Mouse (Mus musculus) gastrocnemius, postnatal 14 days (tissue): ENCODE measurements at regions not wholly inside any gene's neighbourhood (a gene's known extent, or its start where the extent isn't known, plus 50 kb on each side); places are given as distances from the start of the nearest gene placed in this dataset.
A peak's percentile ranks its signal among the peaks of the same experiment; 100 is the strongest.

Experiments used
- DNase-seq: peaks from one replicate; pipeline ENCODE4 v3.0.0; 2021; ENCODE audit warnings: mixed read lengths
- intact Hi-C: fragments of 180-260 bp; cut with DNase I; formaldehyde crosslinking; loops from one replicate; pipeline ENCODE4 v1.15.1; 2025; ENCODE audit warnings: low total_unique reads

DNA sequence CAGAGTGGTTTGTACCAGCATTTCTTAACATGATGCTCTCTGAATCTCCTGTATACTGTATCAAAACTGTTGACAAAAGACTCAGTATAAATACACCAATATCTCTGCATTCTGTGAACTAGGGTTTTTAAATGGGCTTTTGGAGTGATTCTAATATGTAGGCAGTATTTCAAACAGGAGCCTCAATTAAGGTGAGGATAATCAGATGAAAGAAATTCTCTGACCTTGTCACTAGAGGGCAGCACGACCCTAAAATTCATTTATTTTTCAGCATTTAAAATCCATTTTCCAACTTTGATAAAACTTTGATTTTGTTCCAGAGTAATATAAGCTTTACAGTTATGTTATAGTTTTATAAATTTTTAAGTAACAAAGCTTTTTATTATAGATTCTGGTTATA, 114.5 kb downstream of the Rfx6 start:
- DNase-seq = no peak
- intact Hi-C loops = loop anchor here (5.0 kb wide), 1 partner anchor 280 kb away; no protein-coding TSS in a partner anchor

DNA sequence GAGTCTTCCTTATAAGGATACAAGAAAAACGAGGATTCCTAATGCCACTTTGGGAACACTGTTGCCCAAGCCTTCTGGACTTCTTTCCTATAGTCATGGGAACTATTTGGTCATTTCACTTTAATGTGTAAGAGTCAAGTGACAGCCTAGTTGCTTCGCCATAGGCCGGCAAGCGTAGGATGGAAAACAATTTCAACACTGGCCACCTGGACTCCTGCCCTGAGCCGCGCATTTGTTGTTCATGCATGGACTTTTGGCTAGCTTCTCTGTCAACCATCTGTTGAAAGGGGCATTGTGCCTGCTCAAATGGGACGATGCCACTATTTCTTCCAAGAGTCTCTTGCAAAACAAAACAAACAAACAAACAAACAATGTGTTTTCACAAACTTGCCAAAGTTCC, 116.3 kb downstream of the Rfx6 start:
- DNase-seq = peak; percentile 36
- intact Hi-C loops = loop anchor here (5.0 kb wide), 1 partner anchor 278 kb away; no protein-coding TSS in a partner anchor

DNA sequence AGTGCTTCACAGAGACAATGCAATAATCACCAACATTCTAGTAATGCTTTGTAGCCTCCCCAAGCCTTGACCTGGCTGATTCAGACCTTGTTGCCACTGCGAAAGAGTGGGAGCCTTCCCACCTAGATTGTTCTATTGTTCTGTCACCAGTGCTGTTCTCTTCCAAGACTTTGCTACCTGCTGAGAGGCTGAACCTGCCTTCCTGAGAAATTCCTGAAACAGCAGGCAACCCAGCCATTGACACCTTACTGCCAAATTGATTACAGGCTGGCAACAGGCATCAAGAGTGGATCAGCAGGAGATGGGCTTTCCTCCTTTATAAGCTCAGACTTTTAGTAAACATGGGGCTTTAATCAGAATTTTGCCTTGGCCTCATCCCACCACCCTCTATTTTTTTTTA, 139.1 kb downstream of the Rfx6 start:
- no peak for DNase-seq
- intact Hi-C loops = no loop called here

DNA sequence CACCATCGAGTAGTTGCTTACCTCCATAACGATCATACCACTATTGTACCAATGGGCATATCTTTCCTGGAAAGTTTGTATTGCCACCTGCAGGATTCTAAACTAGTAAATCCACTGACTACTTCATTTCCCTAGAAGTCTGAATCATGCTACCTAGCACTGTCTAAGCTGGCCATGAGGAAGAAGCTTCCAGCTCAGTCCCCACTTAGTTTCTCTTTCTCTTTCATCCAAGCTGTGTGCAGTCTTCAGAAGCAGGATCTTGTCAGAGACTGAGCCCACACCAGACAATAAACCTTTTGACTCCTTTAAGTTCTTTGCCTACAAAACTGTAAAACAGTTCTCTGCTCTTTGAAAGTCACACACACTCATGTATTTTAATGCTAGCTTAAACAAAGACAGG, 146.3 kb downstream of the Rfx6 start:
- intact Hi-C loops = no loop called here

DNA sequence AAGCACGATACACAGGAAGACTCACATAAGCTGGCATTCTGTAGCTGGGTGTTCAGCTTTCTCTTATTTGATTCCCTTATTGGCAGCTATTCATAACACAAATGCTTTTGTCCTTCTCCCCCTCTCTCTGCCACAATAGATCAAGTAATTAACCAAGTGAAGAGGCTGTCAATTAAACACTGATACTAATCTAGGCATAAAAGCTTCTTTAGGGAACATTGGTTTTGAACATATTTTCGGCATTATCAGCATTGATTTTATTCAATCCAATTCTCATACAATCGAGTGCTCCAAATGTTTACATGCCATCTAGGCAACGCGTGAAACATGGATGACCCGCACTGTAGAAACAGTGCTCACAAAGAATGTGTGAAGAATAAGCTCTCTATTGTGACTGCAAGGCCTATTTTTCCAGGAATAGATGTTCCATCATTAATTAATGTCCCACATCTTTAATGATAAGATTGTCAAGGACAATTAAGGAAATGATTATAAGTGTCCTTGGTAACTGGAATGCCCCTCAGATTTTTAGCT, 148.9 kb downstream of the Rfx6 start:
- no peak for DNase-seq
- intact Hi-C loops = no loop called here

More for the DNA sequence above, 146.3 kb downstream of the Rfx6 start:
- DNase-seq = no peak

DNA sequence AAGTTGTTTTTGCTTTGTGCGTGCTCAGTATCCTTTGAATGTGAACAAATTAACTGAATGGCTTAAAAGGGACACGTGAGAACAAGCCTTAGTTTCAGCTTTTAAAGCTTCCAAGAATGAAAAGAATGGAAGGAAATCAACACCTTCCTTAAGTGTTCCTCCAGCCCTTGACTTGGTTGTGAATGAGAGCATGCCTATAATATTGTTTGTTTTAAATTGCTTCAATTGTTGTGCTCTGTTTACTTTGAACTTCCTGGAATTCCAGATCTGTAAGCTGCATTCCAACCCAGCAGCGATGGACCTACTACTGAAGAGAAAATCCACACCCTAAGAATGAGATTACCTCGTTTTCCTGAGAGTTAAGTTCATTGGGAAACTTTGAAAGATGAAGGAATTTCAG, 154.9 kb downstream of the Rfx6 start:
- intact Hi-C loops = no loop called here
- DNase-seq = no peak

DNA sequence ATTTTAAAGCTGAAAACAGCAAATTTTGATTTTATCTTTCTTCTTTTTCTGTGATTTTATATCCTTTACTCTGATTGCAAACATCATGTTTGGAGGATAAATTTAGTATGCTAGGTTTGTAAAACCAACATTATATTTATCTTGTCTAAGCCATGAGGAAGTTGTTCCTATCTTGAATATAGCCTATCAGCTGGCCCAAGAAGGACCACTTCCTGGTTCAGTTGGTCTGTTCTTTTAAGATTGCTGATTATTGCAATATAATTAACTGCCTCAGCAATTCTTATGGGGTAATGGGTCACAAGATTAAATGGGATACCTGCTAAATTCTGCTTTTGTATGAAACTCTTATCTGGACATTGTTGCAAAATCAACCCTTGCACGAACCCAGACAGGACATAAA, 165.5 kb downstream of the Rfx6 start:
- DNase-seq = no peak
- intact Hi-C loops = no loop called here

DNA sequence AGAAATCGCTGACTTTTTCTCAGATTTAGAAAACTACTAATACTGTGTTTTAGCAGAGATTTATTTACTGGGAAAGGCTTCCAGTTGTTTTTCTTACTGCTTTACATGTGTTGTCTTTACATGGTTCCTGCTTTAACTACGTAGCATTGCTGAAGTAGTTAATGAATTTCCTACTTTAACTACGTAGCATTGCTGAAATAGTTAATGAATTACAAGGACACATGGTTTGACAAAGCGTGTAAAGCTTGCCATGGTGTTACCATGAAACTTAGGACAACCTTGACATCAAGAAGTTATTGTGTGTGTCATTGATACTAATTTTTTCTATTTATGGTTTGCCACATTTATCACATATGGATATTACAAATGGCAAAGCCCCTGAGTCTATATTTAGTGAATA, 168.7 kb downstream of the Rfx6 start:
- DNase-seq = no peak
- intact Hi-C loops = no loop called here

DNA sequence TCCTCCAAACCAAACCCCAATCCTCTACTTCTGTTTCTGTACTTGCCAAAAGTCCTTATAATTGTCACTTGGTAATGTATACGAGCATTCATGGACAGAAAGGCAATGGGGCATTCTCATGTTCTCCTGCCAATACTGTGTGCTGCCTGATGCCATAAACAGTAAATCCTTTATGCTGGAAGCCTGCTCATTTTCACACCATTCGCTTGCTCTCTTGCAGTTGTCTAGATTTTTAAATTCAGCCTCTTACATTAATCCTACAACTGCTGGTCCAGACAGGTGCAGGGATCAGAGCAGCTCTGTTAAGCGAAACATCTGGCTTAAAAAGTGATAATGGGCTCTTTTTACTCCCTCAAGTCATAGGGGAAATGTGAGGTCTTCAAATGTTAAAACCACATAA, 152.9 kb upstream of the Vgll2 start:
- intact Hi-C loops = no loop called here
- DNase-seq = no peak

DNA sequence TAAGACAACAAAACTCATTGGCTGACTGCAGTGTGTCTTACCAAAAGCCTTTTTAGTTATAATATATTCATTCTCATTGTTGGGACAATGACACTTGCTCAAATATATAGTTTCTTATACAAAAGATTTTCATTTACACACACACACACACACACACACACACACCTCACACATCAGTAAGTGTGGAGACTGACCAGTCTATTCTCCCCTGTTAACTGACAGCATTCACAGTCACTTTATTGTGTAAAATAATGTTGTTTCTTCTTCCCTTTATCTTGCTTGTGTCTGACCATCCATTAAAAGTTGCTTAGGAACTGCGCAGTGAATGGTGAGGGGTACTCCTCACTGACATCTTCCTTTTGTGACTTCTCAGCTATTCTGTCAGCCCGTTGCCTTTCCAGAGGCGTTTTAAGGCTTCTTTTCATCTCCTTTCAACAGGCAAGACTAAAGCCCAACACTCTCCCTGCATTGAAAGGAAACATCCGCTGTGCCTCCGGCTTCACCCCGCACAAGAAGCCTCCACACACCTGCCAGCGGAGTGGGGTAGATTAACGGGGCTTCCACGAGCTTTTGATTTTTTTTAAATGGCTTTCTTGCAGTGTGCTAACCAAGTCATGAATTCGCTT, 111.1 kb upstream of the Vgll2 start:
- intact Hi-C loops = no loop called here
- DNase-seq = no peak

DNA sequence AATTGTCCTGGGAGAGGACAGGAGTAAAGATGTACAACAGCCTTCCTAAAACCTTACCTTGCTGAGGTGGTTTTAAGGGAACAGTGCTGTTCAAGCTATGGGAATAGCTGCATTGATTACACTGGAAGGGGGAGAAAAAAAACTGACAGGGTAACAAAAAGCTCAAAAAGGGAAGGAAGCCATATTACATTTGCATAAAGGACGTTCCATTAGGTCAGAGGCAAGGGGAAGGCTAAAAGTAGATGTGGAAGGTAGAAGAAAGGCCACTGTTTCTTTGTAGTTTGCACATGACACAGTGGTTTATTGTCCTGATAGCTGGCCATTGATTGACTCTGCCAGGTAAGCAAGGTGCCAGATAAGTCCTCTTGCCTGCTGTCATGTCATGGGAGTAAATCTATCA, 110.2 kb upstream of the Vgll2 start:
- intact Hi-C loops = no loop called here
- no peak for DNase-seq

DNA sequence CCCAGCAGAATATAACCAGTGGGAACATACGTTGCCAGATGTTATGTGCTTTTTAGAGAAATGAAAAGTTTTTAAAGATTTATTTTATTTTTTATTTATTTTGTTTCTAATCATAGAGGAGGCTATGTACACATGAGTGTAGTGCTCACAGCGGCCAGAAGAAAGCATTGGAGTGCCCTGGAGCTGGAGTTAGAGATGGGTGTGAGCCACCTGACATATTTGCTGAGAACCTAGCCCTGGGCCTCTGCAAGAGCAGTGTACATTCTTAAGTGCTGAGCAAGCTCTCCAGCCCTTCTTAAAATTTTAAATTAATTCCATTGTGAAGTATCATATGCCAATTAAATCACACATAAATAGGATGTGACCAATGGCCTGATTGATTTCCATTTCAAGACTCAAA, 95.7 kb upstream of the Vgll2 start:
- intact Hi-C loops = no loop called here
- DNase-seq = no peak

DNA sequence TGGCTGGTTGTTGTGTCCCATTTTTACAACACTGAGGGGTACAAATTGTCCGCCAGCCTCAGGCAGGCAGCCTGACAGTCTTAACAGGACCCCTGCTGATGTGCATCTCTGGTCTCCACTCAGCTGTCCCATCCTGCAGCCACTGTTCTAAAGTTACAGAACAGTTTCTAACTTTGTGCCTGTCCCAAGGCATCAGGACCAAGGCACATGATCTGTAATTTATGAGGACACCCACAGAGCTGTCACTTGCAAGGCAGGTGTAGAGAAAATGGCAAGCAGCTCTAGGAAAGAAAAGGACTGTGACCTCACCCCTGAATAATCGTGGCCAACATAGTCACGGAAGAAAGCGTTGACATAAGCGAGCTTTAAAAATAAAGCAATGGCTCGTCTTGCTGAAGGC, 93.0 kb upstream of the Vgll2 start:
- DNase-seq = no peak
- intact Hi-C loops = no loop called here

DNA sequence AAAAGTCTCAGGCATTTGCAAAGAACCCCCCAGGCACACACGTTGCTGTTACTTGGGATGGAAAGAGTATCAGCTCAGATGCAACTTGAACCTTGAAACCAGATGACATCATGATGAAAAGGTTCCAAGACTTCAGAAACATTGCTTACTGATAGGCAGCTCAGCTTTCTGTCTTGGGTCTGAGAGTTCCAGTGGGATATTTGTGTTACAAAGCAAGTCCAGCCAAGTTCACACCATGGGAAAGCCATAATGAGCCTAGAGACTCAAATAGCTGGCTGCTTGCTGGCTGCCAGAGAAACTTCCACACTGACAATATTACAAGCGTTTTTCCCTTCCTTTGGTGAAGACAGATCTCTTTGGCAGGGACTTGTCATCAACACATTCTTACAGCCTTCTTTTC, 92.0 kb upstream of the Vgll2 start:
- intact Hi-C loops = no loop called here
- no peak for DNase-seq

DNA sequence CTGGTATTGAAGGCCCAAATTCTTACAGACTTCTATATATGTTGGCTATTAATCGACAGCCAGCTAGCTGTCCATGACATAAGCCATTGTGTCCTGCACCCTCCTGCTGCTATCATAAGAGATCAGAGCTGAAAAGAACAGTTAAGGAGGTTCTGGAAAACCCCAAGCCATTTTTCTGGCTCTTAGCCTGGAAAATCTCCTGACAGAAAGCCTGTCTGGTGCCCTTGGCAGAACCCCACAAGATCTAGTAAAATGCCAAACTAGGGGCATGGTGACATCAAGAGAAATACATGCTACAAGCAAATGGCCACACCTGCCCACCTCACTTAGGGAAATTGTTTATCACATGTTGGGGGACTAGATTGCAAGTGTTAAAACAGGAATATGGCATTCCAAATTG, 91.6 kb upstream of the Vgll2 start:
- intact Hi-C loops = no loop called here
- no peak for DNase-seq

DNA sequence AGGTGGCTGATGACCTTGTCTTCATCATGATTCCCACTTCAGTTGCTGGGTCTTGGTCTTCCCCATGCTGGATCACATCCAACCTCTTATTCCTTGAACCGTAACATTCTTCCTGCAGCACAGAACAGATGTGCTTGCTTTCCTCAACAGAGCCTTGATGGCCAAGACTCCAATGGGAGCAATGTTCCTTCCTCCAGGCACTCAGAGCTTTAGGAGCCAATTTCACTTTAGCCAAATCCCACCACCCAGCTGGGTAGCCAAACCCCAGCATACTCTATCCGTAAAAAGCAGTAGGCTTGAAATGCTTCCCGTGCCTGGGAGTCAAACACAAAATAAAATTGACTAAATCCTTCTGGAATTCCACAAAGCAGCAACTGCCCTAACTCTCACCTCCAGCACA, 86.8 kb upstream of the Vgll2 start:
- intact Hi-C loops = no loop called here
- DNase-seq = no peak

DNA sequence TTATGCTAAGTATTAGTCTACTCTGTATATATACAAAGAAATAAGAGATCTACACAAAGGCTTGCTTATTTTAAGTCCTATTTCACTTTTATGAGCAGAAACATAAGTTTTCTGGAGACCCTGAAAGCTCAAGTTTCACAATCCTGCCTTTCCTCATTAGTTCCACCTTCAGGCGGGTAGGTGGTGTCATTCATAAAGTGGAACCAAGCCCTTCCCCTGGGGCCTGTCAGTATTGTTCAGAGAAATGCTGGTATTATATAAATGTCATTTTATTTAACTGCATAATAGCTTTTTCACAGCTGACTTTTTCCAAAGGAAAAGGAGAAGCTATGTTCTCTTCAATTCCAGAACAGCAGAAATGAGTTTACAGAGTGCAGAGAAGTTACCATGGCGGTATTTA, 81.1 kb upstream of the Vgll2 start:
- intact Hi-C loops = no loop called here

DNA sequence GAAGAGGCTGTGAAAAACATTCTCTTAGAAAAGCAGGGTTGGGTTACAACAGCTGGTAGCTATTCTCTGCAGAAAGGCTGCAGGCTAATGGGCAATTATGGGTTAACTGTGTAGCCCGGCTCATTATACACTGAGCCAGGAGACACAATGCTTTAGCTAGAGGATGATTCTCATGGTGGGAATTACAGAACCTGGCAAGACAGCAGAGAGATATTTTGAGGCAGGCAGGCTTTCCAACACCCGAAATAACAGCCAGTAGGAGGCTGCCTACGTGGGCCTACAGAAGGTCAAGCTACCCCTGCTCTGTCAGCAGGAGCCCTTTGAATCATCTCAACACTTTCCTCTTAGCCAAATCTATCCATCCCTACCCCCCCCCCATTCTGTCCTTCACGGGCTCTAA, 76.6 kb upstream of the Vgll2 start:
- intact Hi-C loops = no loop called here
- DNase-seq = peak; percentile 17

More for the DNA sequence above, 81.1 kb upstream of the Vgll2 start:
- no peak for DNase-seq

DNA sequence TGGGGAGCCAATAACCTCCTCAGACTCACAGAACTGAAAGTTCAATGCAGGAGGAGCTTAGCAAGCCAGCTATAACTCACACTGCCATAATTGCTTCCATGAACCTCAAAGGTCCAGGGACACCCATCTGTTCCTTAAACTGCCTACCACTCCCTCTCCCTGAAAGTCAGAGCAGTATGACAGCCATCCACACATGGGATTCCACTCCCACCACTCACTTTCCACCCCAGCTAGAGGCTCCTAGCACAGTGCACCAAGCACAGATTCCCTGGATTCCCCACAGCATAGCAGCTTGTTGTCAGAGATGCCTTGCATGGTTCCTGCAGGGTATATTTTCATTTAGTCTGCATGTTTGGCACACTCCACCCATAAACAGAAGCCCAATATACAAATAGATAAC, 76.1 kb upstream of the Vgll2 start:
- no peak for DNase-seq
- intact Hi-C loops = no loop called here

DNA sequence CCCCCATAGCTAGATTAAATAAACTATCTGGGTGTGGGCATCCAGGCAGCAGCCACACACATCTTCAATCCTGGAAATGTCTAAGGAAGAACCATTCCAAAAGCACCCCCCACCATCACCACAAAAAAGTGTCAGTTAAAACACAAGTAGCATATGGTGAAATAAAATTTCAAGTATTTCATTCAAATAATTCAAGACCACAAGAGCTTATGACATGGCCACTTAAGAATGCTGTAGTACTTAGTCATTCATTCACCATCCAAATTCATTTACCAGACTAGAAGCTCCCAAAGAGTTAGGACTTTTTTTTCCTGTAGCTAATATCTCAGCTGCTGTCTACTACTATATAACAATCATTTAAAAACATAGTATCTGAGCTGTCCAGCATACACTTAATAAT, 75.4 kb upstream of the Vgll2 start:
- intact Hi-C loops = no loop called here
- no peak for DNase-seq

DNA sequence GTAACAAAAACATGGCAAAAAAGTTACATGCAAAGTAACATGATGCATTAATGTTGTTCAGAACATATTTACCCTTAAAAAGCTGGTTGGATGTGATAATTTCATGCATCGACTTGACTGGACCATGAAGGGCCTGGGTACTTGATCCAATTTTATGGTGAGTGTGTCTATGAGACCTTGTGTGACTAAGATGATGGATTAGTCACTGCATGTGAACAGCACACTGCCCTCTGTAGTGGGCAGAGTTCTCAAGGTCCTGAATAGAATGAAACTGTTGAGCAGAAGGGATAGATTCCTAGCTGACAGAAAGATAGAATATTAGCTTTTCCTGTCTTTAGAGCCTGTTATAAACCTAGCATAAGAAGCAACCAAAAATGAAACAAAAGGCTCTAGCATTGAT, 72.3 kb upstream of the Vgll2 start:
- intact Hi-C loops = no loop called here
- DNase-seq = no peak

DNA sequence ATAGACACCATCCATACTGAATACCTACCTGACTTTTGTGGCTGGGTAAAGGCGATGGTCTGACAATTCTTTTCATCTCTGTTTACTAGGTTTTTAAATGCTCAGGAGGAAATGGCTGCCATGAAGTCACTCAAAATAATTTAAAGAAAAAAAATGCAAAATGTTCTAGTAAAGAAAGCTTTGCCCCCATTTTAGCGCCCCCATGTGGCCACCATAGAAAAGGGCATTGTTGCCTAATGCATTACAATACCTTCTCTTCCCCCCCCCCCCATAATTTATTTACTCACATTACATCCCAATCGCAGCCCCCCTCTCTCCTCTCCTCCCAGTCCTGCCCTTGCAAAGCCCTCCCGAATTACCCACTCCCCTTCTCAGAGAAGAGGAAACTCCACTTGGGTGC, 70.3 kb upstream of the Vgll2 start:
- intact Hi-C loops = no loop called here
- DNase-seq = no peak
